Mouse (Mus musculus): ENCODE measurements at regions not wholly inside any gene's neighbourhood (a gene's known extent, or its start where the extent isn't known, plus 50 kb on each side); places are given as distances from the start of the nearest gene placed in this dataset.

DNA sequence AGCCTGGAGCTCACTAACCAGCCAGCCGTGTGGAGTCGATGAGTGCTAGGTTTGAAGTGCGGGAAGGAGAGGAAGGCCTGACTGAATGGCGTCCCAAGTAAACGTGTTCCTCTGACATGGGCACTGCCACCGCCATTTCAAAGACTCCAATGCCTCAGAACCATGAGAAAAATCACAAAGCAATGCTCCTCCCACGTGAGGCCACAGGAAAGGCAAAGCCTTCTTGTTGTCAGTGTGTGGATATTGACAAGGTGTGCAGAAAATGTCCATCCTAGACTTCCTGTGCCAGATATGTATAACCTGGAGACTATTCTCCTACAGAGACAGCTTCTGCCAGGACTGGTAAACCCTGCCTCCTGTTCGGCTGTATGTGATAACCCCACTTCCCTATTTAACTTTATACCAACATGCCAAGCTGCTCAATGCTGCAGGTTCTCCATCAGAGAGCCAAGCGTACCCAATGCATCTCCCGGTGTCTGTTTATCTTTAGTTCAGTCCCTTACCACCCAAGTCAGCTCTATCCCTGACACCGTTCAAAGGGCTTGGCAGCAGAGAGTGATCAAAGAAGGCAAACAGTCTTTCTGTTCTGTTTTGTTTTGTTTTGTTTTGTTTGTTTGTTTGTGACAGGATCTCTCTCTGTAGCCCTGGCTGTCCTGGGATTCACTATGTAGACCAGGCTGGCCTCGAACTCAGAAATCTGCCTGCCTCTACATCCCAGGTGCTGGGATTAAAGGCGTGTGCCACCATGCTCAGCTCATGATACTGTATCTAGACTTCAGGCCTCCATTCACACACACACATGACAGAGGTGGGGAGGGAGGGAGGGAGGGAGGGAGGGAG, 124.8 kb upstream of the Tbl1xr1 start:
- no peak for TF ChIP-seq HCFC1 (IDR thresholded peaks at IDR 0.05; ENCODE audit: borderline replicate concordance, insufficient read depth, low read length)
- no peak for TF ChIP-seq ZC3H11A (IDR thresholded peaks at IDR 0.05; ENCODE audit: borderline replicate concordance, low read depth, low read length)
- no peak for TF ChIP-seq CHD2 (IDR thresholded peaks at IDR 0.05; ENCODE audit: low read depth, low read length)
- TF ChIP-seq MAFK (IDR thresholded peaks at IDR 0.05; ENCODE audit: insufficient read depth, low read depth, low read length) = no peak

Measured in ES-E14 (cell line).